Mouse (Mus musculus): ENCODE data around the gene Fancc. TPM values are rescaled to one million over a fixed set of nuclear protein-coding genes. Genes with fewer than 3 reads are reported as not detected.

Fancc gene
- polyA plus RNA-seq, 1 experiment from 2014 or later, result 17.7 TPM

DNA sequence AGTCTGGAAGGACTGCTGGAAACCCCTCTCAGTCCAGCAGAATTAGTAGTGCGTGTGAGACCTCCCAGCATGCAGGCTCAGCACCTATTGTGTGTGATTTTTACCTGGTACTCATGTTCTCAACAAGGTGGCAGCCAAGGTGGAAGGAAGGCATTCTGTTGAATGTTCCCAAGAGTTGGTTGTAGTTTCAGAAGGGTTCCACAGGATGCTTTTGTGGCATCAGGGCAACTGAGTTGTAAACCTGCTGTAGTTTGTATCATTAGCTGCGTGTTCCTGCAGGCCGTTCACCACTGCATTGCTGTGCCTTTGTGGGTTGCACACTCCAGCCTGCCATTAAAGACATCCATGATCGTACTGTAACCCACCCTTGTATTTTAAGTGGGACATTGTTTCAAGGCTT, 238.4 kb downstream of the Fancc start:
- peaks cover 52% of the 10 kb centered on the region for H3K4me1 ChIP-seq (replicated peaks)
- H3K36me3 ChIP-seq, result peaks cover 3% of the 10 kb centered on the region; the same call in 1 of the 2 replicates
- 79% methylated on average over 4 of the region's 4 CpGs for WGBS
- H3K9ac ChIP-seq, result no peak overlapping the region
- no peak overlapping the region for H3K27ac ChIP-seq
- H3K27me3 ChIP-seq (replicated peaks), result no peaks in the 10 kb centered on the region
- H3K9me3 ChIP-seq, result no peaks in the 10 kb centered on the region
- no peak for ATAC-seq
- H3K4me2 ChIP-seq (replicated peaks), result no peak overlapping the region
- H3K4me3 ChIP-seq (replicated peaks), result no peak overlapping the region

DNA sequence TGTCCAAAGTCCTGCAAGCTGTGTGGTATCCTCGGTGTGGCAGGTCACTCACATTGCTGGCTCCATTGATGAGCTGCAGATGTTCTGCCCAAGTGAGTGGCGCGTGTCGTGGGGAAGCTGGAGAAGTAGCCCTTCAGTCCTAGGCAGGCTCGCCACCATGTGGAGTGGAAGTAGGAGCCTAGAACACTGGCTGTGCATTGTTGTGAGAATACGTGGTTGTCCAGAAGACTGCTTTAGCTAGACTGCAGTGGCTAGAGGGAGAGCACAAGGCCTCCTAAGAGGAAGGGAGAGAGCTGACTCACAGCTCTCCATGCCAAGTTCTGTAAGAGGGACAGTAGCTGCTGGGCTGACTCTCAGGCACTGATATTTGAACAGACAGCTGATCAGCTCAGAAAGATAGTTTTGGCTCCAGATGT, 238.9 kb downstream of the Fancc start:
- peaks cover 3% of the 10 kb centered on the region; the same call in 1 of the 2 replicates for H3K36me3 ChIP-seq
- H3K9me3 ChIP-seq, result no peaks in the 10 kb centered on the region
- peaks cover 56% of the 10 kb centered on the region for H3K4me1 ChIP-seq (replicated peaks)
- no peak for ATAC-seq
- H3K4me3 ChIP-seq (replicated peaks), result no peak overlapping the region
- H3K27ac ChIP-seq, result 0 out of 2 replicates have a peak overlapping the region, but pooled peaks have one; percentile 19
- H3K9ac ChIP-seq, result no peak overlapping the region
- WGBS, result 76% methylated on average over 6 of the region's 6 CpGs
- no peak overlapping the region for H3K4me2 ChIP-seq (replicated peaks)
- H3K27me3 ChIP-seq (replicated peaks), result no peaks in the 10 kb centered on the region

DNA sequence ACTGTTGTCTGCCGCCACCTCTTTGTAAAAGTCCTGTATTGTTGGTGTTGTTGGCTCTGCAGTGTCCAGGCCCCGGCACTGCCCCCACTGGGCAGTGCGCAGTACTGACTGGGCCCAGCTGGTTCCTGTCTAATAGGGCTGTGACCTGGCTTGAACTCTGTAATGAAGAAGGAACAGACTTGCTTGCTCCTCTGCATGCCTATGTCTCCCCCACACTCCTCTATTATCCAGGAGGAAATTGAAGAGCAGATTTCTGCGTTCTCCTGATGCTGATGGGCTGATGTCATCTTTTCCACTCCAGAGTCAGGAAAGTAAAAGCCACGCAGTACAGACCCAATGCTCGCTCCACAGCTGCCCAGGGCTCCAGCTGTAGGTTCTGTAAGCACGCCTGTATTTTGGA, 240.3 kb downstream of the Fancc start:
- Histone ChIP-seq H3K4me3 (replicated peaks) (no peak overlapping the region), H3K4me2 (replicated peaks) (no peak overlapping the region), H3K27me3 (replicated peaks) (no peaks in the 10 kb centered on the region), H3K36me3 (0 out of 2 replicates have a peak, but pooled peaks cover under 1% of the 10 kb centered on the region), H3K9ac (no peak overlapping the region), H3K27ac (peak overlapping the region; percentile 63), H3K9me3 (no peaks in the 10 kb centered on the region), H3K4me1 (replicated peaks) (peaks cover 60% of the 10 kb centered on the region)
- peak; percentile 72 for ATAC-seq
- 48% methylated on average over 7 of the region's 7 CpGs for WGBS

DNA sequence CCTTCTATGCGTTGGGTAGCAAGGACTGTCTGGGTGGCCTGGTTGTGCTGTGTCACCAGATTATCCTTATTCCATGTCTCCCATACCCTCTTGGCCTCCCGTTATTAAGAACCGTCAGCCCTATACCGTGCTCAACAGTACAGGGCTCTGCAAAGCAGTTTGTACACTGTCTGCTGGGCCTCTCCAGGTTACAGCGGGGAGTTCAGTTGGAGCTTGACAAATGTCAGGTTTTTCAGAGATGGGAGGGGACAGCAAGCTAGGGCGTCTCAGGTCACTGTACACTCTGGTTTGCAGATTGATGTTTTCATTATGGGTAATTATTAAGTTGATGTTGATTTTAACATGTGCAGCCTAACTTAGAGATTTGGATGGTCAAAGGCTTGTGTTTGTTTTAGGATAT, 240.9 kb downstream of the Fancc start:
- Histone ChIP-seq H3K36me3 (no peaks in the 10 kb centered on the region), H3K9ac (no peak overlapping the region), H3K4me2 (replicated peaks) (no peak overlapping the region), H3K9me3 (no peaks in the 10 kb centered on the region), H3K4me3 (replicated peaks) (no peak overlapping the region), H3K27me3 (replicated peaks) (no peaks in the 10 kb centered on the region), H3K27ac (no peak overlapping the region), H3K4me1 (replicated peaks) (peaks cover 55% of the 10 kb centered on the region)
- no peak for ATAC-seq
- whole genome bisulfite sequencing, result 66% methylated on average over 6 of the region's 6 CpGs

DNA sequence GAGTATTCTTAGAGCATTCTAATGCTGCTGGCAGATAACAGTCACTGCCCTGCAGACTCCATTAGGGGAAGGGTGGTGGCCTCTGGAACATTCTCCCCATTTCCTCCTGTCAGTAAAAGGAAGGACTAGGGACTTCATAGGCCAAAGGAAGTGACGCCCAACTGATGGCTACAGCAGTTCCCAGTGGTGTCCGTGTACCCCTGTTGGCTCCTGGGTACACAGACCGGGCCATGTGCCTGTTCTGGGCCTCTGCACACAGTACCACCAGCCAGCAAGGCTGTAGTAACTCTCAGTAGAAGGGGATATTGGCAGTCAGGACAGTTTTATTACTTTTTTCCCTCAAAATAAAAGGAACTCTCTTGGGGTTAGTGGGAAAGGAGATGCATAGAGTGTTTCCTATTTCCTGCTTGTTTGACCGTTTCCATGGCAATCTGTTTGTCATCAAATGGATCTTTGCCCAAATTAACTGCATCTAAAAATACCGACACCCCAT, 241.5 kb downstream of the Fancc start:
- Histone ChIP-seq H3K9me3 (no peaks in the 10 kb centered on the region), H3K9ac (no peak overlapping the region), H3K36me3 (no peaks in the 10 kb centered on the region), H3K27ac (peak overlapping the region; percentile 48; the same call in 1 of the 2 replicates), H3K27me3 (replicated peaks) (no peaks in the 10 kb centered on the region), H3K4me3 (replicated peaks) (no peak overlapping the region), H3K4me2 (replicated peaks) (no peak overlapping the region), H3K4me1 (replicated peaks) (peaks cover 50% of the 10 kb centered on the region)
- WGBS, result 78% methylated on average over 5 of the region's 5 CpGs
- no peak for ATAC-seq

DNA sequence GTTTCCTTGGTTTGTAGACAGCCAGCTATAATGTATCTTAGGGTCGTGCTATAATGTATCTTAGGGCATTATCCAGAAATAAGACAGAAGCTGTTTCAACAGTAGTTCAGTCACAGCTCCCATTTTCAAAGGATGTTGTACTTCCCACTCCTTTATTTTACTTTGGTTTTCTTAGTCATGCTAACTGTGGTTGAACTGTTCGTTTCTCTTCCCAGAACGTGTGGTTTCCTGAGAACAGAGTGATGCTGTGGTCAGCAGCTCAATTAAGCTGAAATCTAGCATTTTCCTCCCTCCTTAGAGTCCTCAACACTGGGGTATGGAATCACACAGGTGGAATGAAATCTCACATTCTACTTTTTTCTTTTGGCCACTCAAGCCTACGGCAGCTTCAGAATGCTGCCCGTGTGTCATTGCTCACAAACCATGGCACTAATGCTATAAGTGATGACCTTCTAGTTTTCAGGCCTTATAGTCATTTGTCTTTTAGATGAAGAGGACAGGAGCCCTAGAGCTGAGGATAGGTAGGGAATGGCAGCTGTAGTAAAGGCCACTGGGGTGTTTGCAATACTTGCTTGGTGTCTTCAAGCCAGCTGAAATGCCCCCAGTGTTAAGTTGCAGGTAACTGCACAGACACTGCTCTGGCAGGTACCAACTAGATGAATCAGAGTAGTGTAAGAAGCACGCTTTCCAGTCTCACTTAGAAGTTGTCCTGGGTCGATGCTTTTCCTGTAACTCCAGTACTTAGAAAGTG, 243.0 kb downstream of the Fancc start:
- no peak overlapping the region for H3K4me3 ChIP-seq (replicated peaks)
- no peak overlapping the region for H3K27ac ChIP-seq
- H3K9ac ChIP-seq, result no peak overlapping the region
- no peak for ATAC-seq
- H3K9me3 ChIP-seq, result no peaks in the 10 kb centered on the region
- no peak overlapping the region for H3K4me2 ChIP-seq (replicated peaks)
- H3K36me3 ChIP-seq, result no peaks in the 10 kb centered on the region
- H3K27me3 ChIP-seq (replicated peaks), result no peaks in the 10 kb centered on the region
- peaks cover 41% of the 10 kb centered on the region for H3K4me1 ChIP-seq (replicated peaks)
- 83% methylated on average over 7 of the region's 7 CpGs for WGBS

DNA sequence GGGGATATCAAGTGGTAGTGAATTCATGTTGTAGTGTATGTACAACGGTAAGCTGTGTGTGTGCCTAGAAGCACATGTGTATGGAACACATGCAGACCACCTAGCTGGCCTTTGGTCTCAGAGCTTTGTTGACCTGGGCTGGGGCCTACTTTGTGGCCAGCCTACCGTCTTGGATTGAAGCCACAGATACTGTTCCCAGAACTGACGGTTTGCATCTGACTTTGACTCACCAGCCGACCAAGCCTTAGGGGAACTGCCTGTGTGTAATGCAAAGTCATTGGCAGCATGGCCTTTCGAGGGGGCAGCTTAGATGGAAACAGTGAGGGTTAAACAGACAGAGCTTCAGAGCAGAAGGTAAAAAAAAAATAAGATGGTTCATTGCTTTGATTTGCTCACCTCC, 243.9 kb downstream of the Fancc start:
- 65% methylated on average over 5 of the region's 5 CpGs for WGBS
- ATAC-seq, result no peak
- H3K4me2 ChIP-seq (replicated peaks), result no peak overlapping the region
- H3K9me3 ChIP-seq, result no peaks in the 10 kb centered on the region
- H3K9ac ChIP-seq, result no peak overlapping the region
- peaks cover 34% of the 10 kb centered on the region for H3K4me1 ChIP-seq (replicated peaks)
- no peak overlapping the region for H3K27ac ChIP-seq
- H3K27me3 ChIP-seq (replicated peaks), result no peaks in the 10 kb centered on the region
- no peak overlapping the region for H3K4me3 ChIP-seq (replicated peaks)
- H3K36me3 ChIP-seq, result no peaks in the 10 kb centered on the region

DNA sequence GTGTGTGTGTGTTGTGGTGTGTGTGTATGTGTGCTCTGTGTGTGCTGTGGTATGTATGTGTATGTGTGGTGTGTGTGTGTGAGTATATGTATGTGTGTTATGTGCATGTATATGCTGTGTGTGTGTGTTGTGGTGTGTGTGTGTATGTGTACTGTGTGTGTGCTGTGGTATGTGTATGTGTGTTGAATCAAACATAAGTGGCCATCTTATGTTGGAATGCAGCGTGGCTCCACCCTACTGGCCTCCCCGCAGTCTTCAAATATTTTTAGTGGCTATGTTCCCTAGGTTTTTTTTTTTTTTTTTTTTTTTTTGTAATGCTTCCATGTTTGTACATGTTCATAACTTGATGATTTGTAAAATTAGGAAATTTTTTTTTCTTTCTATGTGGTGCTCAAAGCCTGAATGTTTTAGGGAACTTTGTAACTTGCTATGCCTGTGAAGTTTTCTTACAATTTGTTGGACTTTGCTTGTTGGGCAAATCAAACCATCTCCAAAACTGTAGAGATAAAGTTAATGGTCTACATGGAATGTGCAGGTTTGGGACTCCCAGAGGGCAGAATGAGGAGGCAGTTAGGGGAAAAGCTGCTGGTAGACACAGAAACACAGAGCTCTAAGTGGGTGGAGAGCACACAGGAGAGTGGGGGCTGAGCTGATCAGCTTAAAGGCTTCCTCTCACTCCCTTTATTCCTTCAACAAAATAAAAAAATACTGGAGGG, 244.6 kb downstream of the Fancc start:
- ATAC-seq, result no peak
- no peak overlapping the region for H3K9ac ChIP-seq
- H3K9me3 ChIP-seq, result no peaks in the 10 kb centered on the region
- 68% methylated on average over 2 of the region's 2 CpGs for WGBS
- H3K27ac ChIP-seq, result no peak overlapping the region
- no peaks in the 10 kb centered on the region for H3K27me3 ChIP-seq (replicated peaks)
- H3K36me3 ChIP-seq, result no peaks in the 10 kb centered on the region
- no peak overlapping the region for H3K4me3 ChIP-seq (replicated peaks)
- no peak overlapping the region for H3K4me2 ChIP-seq (replicated peaks)
- H3K4me1 ChIP-seq (replicated peaks), result peaks cover 31% of the 10 kb centered on the region

DNA sequence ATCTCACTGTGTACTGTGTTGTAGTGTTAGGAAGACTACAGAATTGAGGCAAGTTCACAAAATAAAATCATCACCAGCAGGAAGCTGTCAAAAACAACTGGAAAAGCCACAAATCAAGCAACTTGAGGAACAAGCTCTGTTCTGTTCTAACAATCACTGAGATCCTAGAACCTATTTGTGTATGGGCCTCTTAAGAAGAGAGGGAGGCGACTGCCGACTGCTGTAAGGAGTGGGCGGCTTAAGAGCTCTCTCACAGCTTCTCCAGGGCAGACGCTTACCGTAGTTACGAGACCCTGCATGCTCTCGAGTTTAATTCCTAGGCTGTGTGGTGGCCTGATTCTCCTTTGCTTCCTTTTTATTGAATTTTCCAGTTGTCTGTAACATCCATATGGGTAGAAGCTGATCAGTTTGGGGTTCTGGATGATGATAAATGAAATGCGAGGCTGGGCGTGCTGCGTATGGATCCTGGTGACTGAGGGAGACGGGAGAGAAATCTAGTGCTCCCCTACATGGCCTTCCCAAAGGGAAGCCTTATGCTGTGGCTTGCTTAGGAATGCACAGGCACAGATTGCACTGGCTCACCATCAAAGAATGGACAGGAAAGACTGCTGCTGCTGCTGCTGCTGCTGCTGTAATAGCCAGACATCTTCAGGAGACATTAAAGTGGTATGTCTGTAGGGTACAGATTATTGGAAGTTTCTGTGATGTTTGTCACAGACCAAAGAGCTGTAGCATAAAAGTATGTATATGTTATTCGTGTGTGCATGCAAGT, 245.8 kb downstream of the Fancc start:
- Histone ChIP-seq H3K9ac (no peak overlapping the region), H3K27me3 (replicated peaks) (no peaks in the 10 kb centered on the region), H3K36me3 (no peaks in the 10 kb centered on the region), H3K27ac (peak overlapping the region; percentile 63), H3K9me3 (no peaks in the 10 kb centered on the region), H3K4me1 (replicated peaks) (peaks cover 29% of the 10 kb centered on the region), H3K4me2 (replicated peaks) (0 out of 2 replicates have a peak overlapping the region, but pooled peaks have one; percentile 14), H3K4me3 (replicated peaks) (no peak overlapping the region)
- no peak; the same call in 1 of the 2 replicates for ATAC-seq
- 49% methylated on average over 12 of the region's 12 CpGs for WGBS

DNA sequence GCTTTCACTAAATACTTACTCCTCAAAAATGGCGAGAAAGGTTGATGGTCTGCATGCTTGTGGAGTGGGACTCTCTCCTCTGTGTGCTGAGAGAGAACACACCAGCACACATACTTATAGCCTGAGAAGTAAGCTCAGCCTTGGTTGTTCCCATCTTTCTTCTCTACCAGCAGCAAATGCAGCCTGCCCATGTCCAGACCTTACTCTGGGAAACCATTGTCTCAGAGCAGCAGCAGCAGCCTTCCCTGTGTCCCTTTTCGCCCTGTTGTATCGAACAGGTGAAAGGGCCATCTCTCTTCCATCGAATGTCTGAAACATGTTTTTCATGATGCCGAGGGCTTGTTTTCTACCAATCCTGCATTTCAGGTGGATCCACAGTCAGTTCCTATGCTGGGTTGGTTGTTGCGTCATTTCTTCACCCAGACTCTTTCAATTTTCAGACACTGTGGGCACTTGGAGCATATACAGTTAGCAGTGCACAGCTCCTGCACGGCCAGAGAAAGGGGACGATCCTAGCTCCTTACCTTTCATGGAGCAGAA, 246.6 kb downstream of the Fancc start:
- no peaks in the 10 kb centered on the region for H3K9me3 ChIP-seq
- H3K36me3 ChIP-seq, result no peaks in the 10 kb centered on the region
- no peaks in the 10 kb centered on the region for H3K27me3 ChIP-seq (replicated peaks)
- no peak overlapping the region for H3K4me2 ChIP-seq (replicated peaks)
- 87% methylated on average over 8 of the region's 8 CpGs for WGBS
- no peak for ATAC-seq
- no peak overlapping the region for H3K4me3 ChIP-seq (replicated peaks)
- 0 out of 2 replicates have a peak overlapping the region, but pooled peaks have one; percentile 63 for H3K27ac ChIP-seq
- H3K9ac ChIP-seq, result no peak overlapping the region
- peaks cover 24% of the 10 kb centered on the region for H3K4me1 ChIP-seq (replicated peaks)

DNA sequence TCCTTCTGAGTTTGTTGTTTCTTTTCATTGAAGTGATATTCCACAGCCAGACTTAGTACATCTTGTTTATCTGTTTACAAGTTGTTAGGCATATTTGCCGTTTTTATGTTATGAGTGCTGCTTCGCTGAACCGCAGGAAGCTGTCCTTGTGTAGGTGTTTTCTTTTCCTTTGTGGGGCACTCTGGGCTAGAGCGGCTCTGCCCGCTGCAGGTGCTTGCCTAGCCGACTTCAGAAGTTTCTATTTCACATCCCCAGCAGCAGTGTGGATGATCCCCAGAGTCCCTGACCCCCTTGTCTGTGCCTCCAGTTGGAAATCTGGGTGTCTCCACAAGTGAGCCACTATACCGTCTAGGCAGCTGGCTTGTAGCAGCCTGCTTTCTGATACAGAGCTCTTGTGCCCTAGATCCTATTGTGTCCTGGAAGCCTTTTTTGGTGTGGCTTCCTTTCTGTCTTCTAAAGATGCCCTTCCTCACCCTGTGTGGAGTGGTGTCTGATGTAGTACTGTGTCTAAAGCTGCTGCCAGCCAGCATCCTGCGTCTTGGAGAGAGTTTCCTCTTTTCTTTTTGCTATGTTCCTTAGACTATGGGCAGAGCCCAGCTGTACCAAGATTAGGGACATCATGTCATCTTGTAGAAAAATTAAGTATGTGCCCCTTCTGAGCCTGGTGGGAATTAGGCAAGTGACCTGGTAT, 247.2 kb downstream of the Fancc start:
- H3K27me3 ChIP-seq (replicated peaks), result no peaks in the 10 kb centered on the region
- 0 out of 2 replicates have a peak overlapping the region, but pooled peaks have one; percentile 63 for H3K27ac ChIP-seq
- H3K4me1 ChIP-seq (replicated peaks), result peaks cover 25% of the 10 kb centered on the region
- H3K36me3 ChIP-seq, result no peaks in the 10 kb centered on the region
- 62% methylated on average over 8 of the region's 8 CpGs for WGBS
- no peak for ATAC-seq
- H3K4me3 ChIP-seq (replicated peaks), result no peak overlapping the region
- H3K4me2 ChIP-seq (replicated peaks), result no peak overlapping the region
- no peaks in the 10 kb centered on the region for H3K9me3 ChIP-seq
- H3K9ac ChIP-seq, result no peak overlapping the region
